Mouse (Mus musculus) CH12.LX (cell line): ENCODE measurements around the gene Adipor2. TPM values are rescaled to one million over a fixed set of nuclear protein-coding genes. Genes with fewer than 3 reads are reported as not detected.

Experiments
- DNase-seq: peaks from one replicate; pipeline ENCODE4 v3.0.0-alpha.2; 2013; ENCODE audit errors: extremely low read depth
- H3K27ac ChIP-seq: 2 replicates; pipeline ENCODE4 v1.5.1; 2012; ENCODE audit warnings: low read depth, mild to moderate bottlenecking, control low read depth, moderate library complexity; ENCODE audit not compliant: insufficient read depth
- H3K27me3 ChIP-seq: replicated peaks from 2 replicates; pipeline ENCODE3; 2012; ENCODE audit warnings: inconsistent platforms
- H3K36me3 ChIP-seq, 2 experiments: replicated peaks in 1 of 2; 2 replicates each; pipeline versions ENCODE3 to v1.6.1; 2012; ENCODE audit warnings: inconsistent platforms in 1 of 2, low read length in 1 of 2, mild to moderate bottlenecking in 1 of 2, mixed read lengths in 1 of 2, moderate library complexity in 1 of 2; ENCODE audit not compliant: control insufficient read depth in 1 of 2, insufficient read depth in 1 of 2
- H3K4me1 ChIP-seq, 2 experiments: 2 replicates each; pipeline ENCODE4 v1.6.1; 2012; ENCODE audit warnings: inconsistent platforms in 1 of 2, moderate library complexity in 1 of 2; ENCODE audit not compliant: insufficient read depth in 2 of 2, control insufficient read depth in 1 of 2
- H3K4me2 ChIP-seq: 2 replicates; pipeline ENCODE4 v1.6.1; 2012; ENCODE audit warnings: low read depth, mild to moderate bottlenecking, control low read depth; ENCODE audit not compliant: poor library complexity, insufficient read depth, severe bottlenecking
- H3K4me3 ChIP-seq, 3 experiments: fragments of 150-350 bp in 1 of 3; sonication (generic) in 1 of 3; replicated peaks in 1 of 3; 2 replicates each; pipeline versions ENCODE3 to v1.5.1; 2011 to 2012; ENCODE audit warnings: low read depth in 2 of 3, low read length in 2 of 3, mild to moderate bottlenecking in 2 of 3, moderate library complexity in 2 of 3, control low read depth in 1 of 3, improper control_type of control experiment in 1 of 3, inconsistent platforms in 1 of 3, mixed read lengths in 1 of 3; ENCODE audit not compliant: poor library complexity in 1 of 3
- H3K79me2 ChIP-seq: replicated peaks from 2 replicates; pipeline ENCODE4 v1.6.1; 2012; ENCODE audit warnings: mild to moderate bottlenecking, moderate library complexity; ENCODE audit not compliant: control insufficient read depth, poor library complexity, insufficient read depth, severe bottlenecking; ENCODE audit errors: extremely low read depth
- H3K9ac ChIP-seq: 2 replicates; pipeline ENCODE4 v1.6.1; 2012; ENCODE audit warnings: low read depth, mild to moderate bottlenecking, control low read depth, moderate library complexity; ENCODE audit not compliant: insufficient read depth
- H3K9me3 ChIP-seq: replicated peaks from 2 replicates; pipeline ENCODE3; 2012; ENCODE audit warnings: low read length, inconsistent platforms, mixed read lengths
- CTCF ChIP-seq, 2 experiments: IDR thresholded peaks in 1 of 2; conservative IDR thresholded peaks in 1 of 2; 2 replicates each; pipeline ENCODE4 v1.5.1; 2011 to 2012; ENCODE audit warnings: low read depth in 2 of 2, low read length in 2 of 2, improper control_type of control experiment in 1 of 2, inconsistent platforms in 1 of 2, mild to moderate bottlenecking in 1 of 2, moderate library complexity in 1 of 2
- IRF4 ChIP-seq: IDR thresholded peaks from 2 replicates; pipeline ENCODE4 v1.6.1; 2014; ENCODE audit warnings: low read depth, mild to moderate bottlenecking, inconsistent platforms, low read length, improper control_type of control experiment
- JUN ChIP-seq: IDR thresholded peaks from 2 replicates; pipeline ENCODE4 v1.6.1; 2011; ENCODE audit warnings: low read depth, mild to moderate bottlenecking, low read length, improper control_type of control experiment, moderate library complexity; ENCODE audit not compliant: insufficient read depth
- KAT2A ChIP-seq: IDR thresholded peaks from 2 replicates; pipeline ENCODE4 v1.6.1; 2012; ENCODE audit warnings: low read length, improper control_type of control experiment, inconsistent platforms; ENCODE audit not compliant: insufficient replicate concordance
- MAX ChIP-seq: IDR thresholded peaks from 2 replicates; pipeline ENCODE4 v1.6.1; 2011; ENCODE audit warnings: low read length, improper control_type of control experiment
- MAZ ChIP-seq: IDR thresholded peaks from 2 replicates; pipeline ENCODE4 v1.6.1; 2012; ENCODE audit warnings: low read depth, mild to moderate bottlenecking, inconsistent platforms, low read length, improper control_type of control experiment, moderate library complexity
- MEF2A ChIP-seq: IDR thresholded peaks from 2 replicates; pipeline ENCODE4 v1.6.1; 2014; ENCODE audit warnings: low read depth, mild to moderate bottlenecking, inconsistent platforms, low read length, improper control_type of control experiment, borderline replicate concordance
- MYC ChIP-seq: IDR thresholded peaks from 2 replicates; pipeline ENCODE4 v1.6.1; 2011; ENCODE audit warnings: low read depth, mild to moderate bottlenecking, improper control_type of control experiment, low read length
- NELFE ChIP-seq: IDR thresholded peaks from 2 replicates; pipeline ENCODE4 v1.6.1; 2011; ENCODE audit warnings: low read depth, low read length, improper control_type of control experiment
- POLR2AphosphoS2 ChIP-seq: IDR thresholded peaks from 2 replicates; pipeline ENCODE4 v1.6.1; 2011; ENCODE audit warnings: low read depth, low read length, improper control_type of control experiment
- RAD21 ChIP-seq: IDR thresholded peaks from 2 replicates; pipeline ENCODE4 v1.6.1; 2011; ENCODE audit warnings: low read depth, mild to moderate bottlenecking, low read length, improper control_type of control experiment, moderate library complexity
- SIN3A ChIP-seq: IDR thresholded peaks from 2 replicates; pipeline ENCODE4 v1.6.1; 2012; ENCODE audit warnings: low read length, improper control_type of control experiment, inconsistent platforms
- TBP ChIP-seq: conservative IDR thresholded peaks from 2 replicates; pipeline ENCODE4 v1.6.1; 2011; ENCODE audit warnings: low read depth, low read length, improper control_type of control experiment
- TCF12 ChIP-seq: IDR thresholded peaks from 2 replicates; pipeline ENCODE4 v1.6.1; 2014; ENCODE audit warnings: low read depth, mild to moderate bottlenecking, inconsistent platforms, low read length, improper control_type of control experiment
- ZC3H11A ChIP-seq: IDR thresholded peaks from 2 replicates; pipeline ENCODE4 v1.6.1; 2012; ENCODE audit warnings: low read depth, mild to moderate bottlenecking, inconsistent platforms, low read length, improper control_type of control experiment
- ZKSCAN1 ChIP-seq: IDR thresholded peaks from 2 replicates; pipeline ENCODE4 v1.6.1; 2012; ENCODE audit warnings: low read depth, inconsistent platforms, low read length, improper control_type of control experiment, borderline replicate concordance
- ZNF384 ChIP-seq: IDR thresholded peaks from 2 replicates; pipeline ENCODE4 v1.6.1; 2012; ENCODE audit warnings: low read depth, low read length, improper control_type of control experiment, inconsistent platforms
- dilution Hi-C: fragments of 300-500 bp; cut with MboI; formaldehyde crosslinking; loops from 2 replicates; pipeline ENCODE4 v1.14.3; 2020; ENCODE audit warnings: low sequenced_read_pairs; ENCODE audit not compliant: extremely low pct_unique_long_range_greater_than_20kb, extremely low pct_ligation_motif_present
- in situ Hi-C: fragments of 300-500 bp; cut with MboI; formaldehyde crosslinking; loops from 3 replicates; pipeline ENCODE4 v1.14.3; 2019; ENCODE audit warnings: low sequenced_read_pairs, low pct_ligation_motif_present, low pct_unique_long_range_greater_than_20kb, mixed read lengths
- polyA plus RNA-seq: library from polyadenylated mRNA; unstranded; fragments of >175 nt; gene quantifications from 2 replicates; pipeline ENCODE4 v1.2.1, GENCODE M21; 2012; ENCODE audit warnings: low read depth; ENCODE audit not compliant: insufficient read length
- total RNA-seq, 2 experiments: library from RNA; depleted of rRNA; stranded (reverse); fragments of 300-350 nt in 1 of 2; fragments of >200 nt in 1 of 2; gene quantifications; 2 replicates each; pipeline ENCODE4 v1.2.3; 2012 to 2014

Adipor2 gene
- total and polyA plus RNA-seq, 3 experiments, result 29.8 to 43.5 (median 40.3) TPM

GRCm38 (mm10) chr6:119418392-119419251 lies 1.1 kb upstream of the Adipor2 start:
- no peaks in the 10 kb centered on the region for H3K4me1 ChIP-seq
- dilution Hi-C loops, result no loop called here
- H3K27me3 ChIP-seq, result no peaks in the 10 kb centered on the region
- no peak overlapping the region for H3K27ac ChIP-seq
- TF ChIP-seq NELFE (no peak), MAX (no peak)
- no peaks in the 10 kb centered on the region for H3K9me3 ChIP-seq
- DNase-seq, result no peak
- H3K79me2 ChIP-seq, result no peaks in the 10 kb centered on the region
- H3K36me3 ChIP-seq, result no peaks in the 10 kb centered on the region
- no peak overlapping the region for H3K4me2 ChIP-seq
- in situ Hi-C loops, result no loop called here
- no peak overlapping the region for H3K9ac ChIP-seq
- no peak overlapping the region for H3K4me3 ChIP-seq

GRCm38 (mm10) chr6:119417821-119418220 lies 317 bp upstream of the Adipor2 start:
- Histone ChIP-seq H3K27me3 (no peaks in the 10 kb centered on the region), H3K4me3 (no peak overlapping the region), H3K4me1 (no peaks in the 10 kb centered on the region), H3K79me2 (no peaks in the 10 kb centered on the region), H3K36me3 (no peaks in the 10 kb centered on the region), H3K9ac (no peak overlapping the region), H3K9me3 (no peaks in the 10 kb centered on the region), H3K27ac (no peak overlapping the region), H3K4me2 (no peak overlapping the region)
- in situ Hi-C loops (no loop called here), dilution Hi-C loops (no loop called here)
- no peak for DNase-seq
- TF ChIP-seq MAZ, result no peak
- TF ChIP-seq ZKSCAN1, result no peak
- TF ChIP-seq MYC, result no peak
- TF ChIP-seq IRF4, result no peak
- TF ChIP-seq MEF2A, result no peak
- no peak for TF ChIP-seq RAD21
- no peak for TF ChIP-seq KAT2A
- no peak for TF ChIP-seq POLR2AphosphoS2
- no peak for TF ChIP-seq SIN3A
- no peak for TF ChIP-seq NELFE
- no peak for TF ChIP-seq ZNF384
- TF ChIP-seq TBP, result no peak
- TF ChIP-seq JUN, result no peak
- no peak for TF ChIP-seq ZC3H11A
- TF ChIP-seq CTCF (conservative IDR thresholded peaks at IDR 0.05 in 1 of 2, IDR thresholded peaks at IDR 0.05 in 1 of 2; ENCODE audit: low read depth in 2 of 2, low read length in 2 of 2), result no peak
- no peak for TF ChIP-seq TCF12
